Mouse (Mus musculus) heart, adult 2 months (tissue): ENCODE results near the gene Cobll1.

Source experiments
- CTCF ChIP-seq: fragments of 200-600 bp; IDR thresholded peaks from 2 replicates; pipeline ENCODE4 v1.8.1; 2022; ENCODE audit warnings: antibody characterized with exemption, mild to moderate bottlenecking, moderate library complexity
- EP300 ChIP-seq: fragments of 200-500 bp; IDR thresholded peaks from 2 replicates; pipeline ENCODE4 v1.6.1; 2011; ENCODE audit warnings: low read depth, low read length, control low read depth; ENCODE audit not compliant: insufficient read depth

- TF ChIP-seq EP300: no peak
- no peak for TF ChIP-seq CTCF
Observed at GRCm38 (mm10) chr2:65072205-65072604, 167.0 kb downstream of the Cobll1 start.
